In the genomic region with DNA sequence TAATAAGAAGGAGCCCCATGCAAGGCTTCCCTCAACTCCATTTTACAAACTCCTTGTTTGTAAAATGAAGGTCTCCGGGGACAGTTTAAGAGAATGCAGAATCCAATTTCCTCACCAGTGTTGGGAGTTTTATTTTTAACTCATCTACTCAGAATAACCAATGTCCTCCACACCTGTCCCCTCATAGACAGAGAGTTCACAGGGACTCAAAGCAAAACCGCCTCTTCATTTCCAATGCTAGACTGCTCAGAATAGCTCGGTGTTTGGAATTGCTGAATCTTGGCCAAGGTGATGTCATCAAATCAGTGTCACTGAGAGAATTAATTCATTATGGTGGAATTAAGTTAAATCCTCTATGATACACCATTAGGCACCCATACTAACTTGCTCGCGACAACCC, we compare ENCODE assay signal across 36 mouse cellular contexts. TPM values are rescaled to one million over a fixed set of nuclear protein-coding genes. Genes with fewer than 3 reads are reported as not detected.
DNase-seq lines count a peak whose midpoint lies in the region; ATAC-seq and TF ChIP-seq lines count a peak whose summit lies in the region.
"Had no signal": no experiment of that assay in that cellular context is flagged by ENCODE, and none has a peak within 500 bp of the region (broad histone marks: within the 10 kb centered on the region; RNA-seq: fewer than 3 reads in every experiment).

No protein-coding gene starts in this region.

- H3K36me3 ChIP-seq in heart, adult 2 months (ENCODE audit: control insufficient read depth, insufficient read depth, low read length), result peaks cover 5% of the 10 kb centered on the region
- no peaks in the 10 kb centered on the region for H3K36me3 ChIP-seq in embryonic facial prominence, embryonic 15.5 days
- H3K36me3 ChIP-seq: forebrain, embryonic 10.5 days; hindbrain, embryonic 12.5 days; intestine, embryonic 15.5 days; limb, embryonic 10.5 days; limb, embryonic 15.5 days; liver, embryonic 13.5 days; neural tube, embryonic 12.5 days had no signal

- ATAC-seq in embryonic facial prominence, embryonic 15.5 days (ENCODE audit: insufficient number of reproducible peaks, low FRiP score, low TSS enrichment, low read depth), result no peak
- ATAC-seq: CD4-positive, CD25-positive, alpha-beta regulatory T cell, adult 4 months; forebrain, embryonic 16.5 days; hindbrain, postnatal 0 days; intestine, embryonic 15.5 days had no signal

- no peak for DNase-seq in heart, adult 2 months
- no peak for DNase-seq in heart, adult 8-10 months (ENCODE audit: low spot score)
- peak; percentile 11 to 24 for DNase-seq in heart, postnatal 10 days
- no peak for DNase-seq in heart, postnatal 25 days (ENCODE audit: low spot score)
- peak; percentile 31 for DNase-seq in brain, embryonic 14.5 days (ENCODE audit: low read depth)
- no peak for DNase-seq in urinary bladder, adult 18-20 months (ENCODE audit: low spot score in 2 of 2)
- DNase-seq: adrenal gland, postnatal 25 days; cerebellum, adult 2 months; cerebellum, postnatal 14 days; gastrocnemius, postnatal 14 days; heart, postnatal 14 days; kidney, adult 8-10 months; kidney, postnatal 10 days; layer of hippocampus, postnatal 36 days; liver, embryonic 13.5 days; lung, adult 18-20 months; lung, postnatal 10 days; midbrain, embryonic 14.5 days; thymus, postnatal 4 days had no signal

- no peaks in the 10 kb centered on the region for H3K27me3 ChIP-seq in heart, adult 2 months (ENCODE audit: control insufficient read depth, insufficient read depth, low read length)
- no peaks in the 10 kb centered on the region for H3K27me3 ChIP-seq in embryonic facial prominence, embryonic 15.5 days
- H3K27me3 ChIP-seq: hindbrain, embryonic 12.5 days; intestine, embryonic 15.5 days; limb, embryonic 15.5 days; liver, embryonic 13.5 days; neural tube, embryonic 12.5 days had no signal

- intact Hi-C loops in heart, adult 2 months (cut with DNase I), result no loop called here
- intact Hi-C loops in heart, postnatal 10 days (cut with DNase I), result no loop called here
- intact Hi-C loops in heart, postnatal 25 days (cut with DNase I), result loop anchor here (10.0 kb wide), 1 partner anchor 1523 kb away; the partner anchor contains the start of gene Aktip

- no peak overlapping the region for H3K4me3 ChIP-seq in heart, adult 2 months
- no peak overlapping the region for H3K4me3 ChIP-seq in embryonic facial prominence, embryonic 15.5 days (replicated peaks)
- H3K4me3 ChIP-seq: forebrain, embryonic 10.5 days; hindbrain, embryonic 12.5 days; intestine, embryonic 15.5 days; limb, embryonic 10.5 days; limb, embryonic 15.5 days; liver, embryonic 13.5 days; neural tube, embryonic 12.5 days had no signal

- TF ChIP-seq EP300 in heart, adult 2 months (IDR thresholded peaks at IDR 0.05; ENCODE audit: insufficient read depth, low read depth, low read length), result no peak

- no peak for TF ChIP-seq CTCF in heart, adult 2 months (IDR thresholded peaks at IDR 0.05)
- no peak for TF ChIP-seq CTCF in brain, embryonic 14.5 days (IDR thresholded peaks at IDR 0.05; ENCODE audit: borderline replicate concordance, extremely low read depth, insufficient read depth, insufficient read length)

- no peaks in the 10 kb centered on the region for H3K79me2 ChIP-seq in heart, adult 2 months (replicated peaks; ENCODE audit: control insufficient read depth, insufficient read depth, low read length)

- H3K4me2 ChIP-seq in embryonic facial prominence, embryonic 15.5 days (replicated peaks), result no peak overlapping the region
- H3K4me2 ChIP-seq: hindbrain, embryonic 12.5 days; intestine, embryonic 15.5 days; limb, embryonic 15.5 days; liver, embryonic 13.5 days; neural tube, embryonic 12.5 days had no signal

- peak overlapping the region; percentile 64 for H3K27ac ChIP-seq in heart, adult 2 months
- H3K27ac ChIP-seq in embryonic facial prominence, embryonic 15.5 days (replicated peaks), result 0 out of 2 replicates have a peak overlapping the region, but pooled peaks have one; percentile 41
- H3K27ac ChIP-seq: forebrain, embryonic 10.5 days; hindbrain, embryonic 12.5 days; hindbrain, postnatal 0 days; intestine, embryonic 15.5 days; limb, embryonic 10.5 days; limb, embryonic 15.5 days; liver, embryonic 13.5 days; macrophage; neural tube, embryonic 12.5 days had no signal

- H3K4me1 ChIP-seq in heart, adult 2 months (ENCODE audit: control insufficient read depth, insufficient read depth, low read length), result peaks cover 5% of the 10 kb centered on the region
- H3K4me1 ChIP-seq in embryonic facial prominence, embryonic 15.5 days, result peaks cover 17% of the 10 kb centered on the region
- H3K4me1 ChIP-seq: intestine, embryonic 15.5 days; liver, embryonic 13.5 days had no signal

- WGBS in heart, adult 2 months, result 40% methylated on average over 5 of the region's 5 CpGs
- WGBS in embryonic facial prominence, embryonic 15.5 days, result 55% methylated on average over 5 of the region's 5 CpGs

- no peak for TF ChIP-seq POLR2A in heart, adult 2 months (IDR thresholded peaks at IDR 0.05; ENCODE audit: insufficient read depth, low read depth, low read length)
- no peak for TF ChIP-seq POLR2A in brain, embryonic 14.5 days (IDR thresholded peaks at IDR 0.05; ENCODE audit: borderline replicate concordance, extremely low read depth, insufficient read depth, insufficient read length, poor library complexity, severe bottlenecking)

- H3K9ac ChIP-seq in heart, adult 2 months (ENCODE audit: low read depth, low read length), result no peak overlapping the region
- H3K9ac ChIP-seq in embryonic facial prominence, embryonic 15.5 days, result no peak overlapping the region
- H3K9ac ChIP-seq: hindbrain, embryonic 12.5 days; intestine, embryonic 15.5 days; limb, embryonic 15.5 days; liver, embryonic 13.5 days; neural tube, embryonic 12.5 days had no signal

- H3K9me3 ChIP-seq in embryonic facial prominence, embryonic 15.5 days (replicated peaks), result no peaks in the 10 kb centered on the region
- H3K9me3 ChIP-seq: forebrain, embryonic 10.5 days; hindbrain, embryonic 12.5 days; intestine, embryonic 15.5 days; limb, embryonic 10.5 days; limb, embryonic 15.5 days; liver, embryonic 13.5 days; neural tube, embryonic 12.5 days had no signal

RNA-seq across cellular contexts. Expression of gene Irx6, which starts 44.0 kb away (rescaled TPM):
- not detected for total RNA-seq in heart, adult 2 months (2021)
- polyA plus RNA-seq in heart, adult 2 months (2012; rRNA removed), result 0.04 TPM in 1 of 2 replicates, not detected in the other
- not detected for total RNA-seq in heart, adult 8-10 months (2022)
- total RNA-seq in heart, postnatal 10 days (2021), result not detected
- total RNA-seq in heart, postnatal 25 days (2021), result not detected
- 2.5 and 3.4 TPM in 2 replicates for polyA plus RNA-seq in brain, embryonic 14.5 days (2012; rRNA removed)
- 0.48 and 0.56 TPM in 2 replicates for polyA plus RNA-seq in embryonic facial prominence, embryonic 15.5 days (2015; fragmentation: Nextera tagmentation; extraction: Ambion mirVana)
- total RNA-seq: adrenal gland, adult 18-20 months; adrenal gland, postnatal 25 days; gastrocnemius, postnatal 14 days; granulocyte monocyte progenitor cell, adult 5-6 weeks; heart, postnatal 14 days; megakaryocyte-erythroid progenitor cell, adult 5-6 weeks had no signal
- polyA plus RNA-seq: CD4-positive, CD25-positive, alpha-beta regulatory T cell, adult 4 months; intestine, embryonic 15.5 days; liver, embryonic 13.5 days; macrophage; stomach, embryonic 14.5 days; testis, adult 2 months; thymus, postnatal 0 days had no signal

Comparison
In these comparisons a context has a peak if more than half of its experiments do, and no peak if none do; other contexts are left out.
1. DNase-seq: peak in heart, postnatal 10 days (2 of 2) and brain, embryonic 14.5 days (single experiment); none in heart, adult 2 months (0 of 2), heart, adult 8-10 months (single experiment), heart, postnatal 25 days (single experiment) and urinary bladder, adult 18-20 months (0 of 2).